11 mouse cellular contexts compared by ENCODE assay signal in genomic region chr12:86912335-86913093, GRCm38 (mm10). TPM values are rescaled to one million over a fixed set of nuclear protein-coding genes. Genes with fewer than 3 reads are reported as not detected.
A peak's percentile ranks its signal among the peaks of the same experiment; 100 is the strongest.
DNase-seq lines count a peak whose midpoint lies in the region; ATAC-seq and TF ChIP-seq lines count a peak whose summit lies in the region.
"Had no signal": no experiment of that assay in that cellular context is flagged by ENCODE, and none has a peak within 500 bp of the region (broad histone marks: within the 10 kb centered on the region; RNA-seq: fewer than 3 reads in every experiment).

No protein-coding gene starts in this region.

- no peak for TF ChIP-seq CTCF in layer of hippocampus, adult 2 months (conservative IDR thresholded peaks at IDR 0.05)
- TF ChIP-seq CTCF in kidney, adult 2 months (conservative IDR thresholded peaks at IDR 0.05; ENCODE audit: insufficient read depth, insufficient read length, low read depth, low read length), result no peak

- no peak overlapping the region for H3K9ac ChIP-seq in embryonic facial prominence, embryonic 12.5 days
- peak overlapping the region; percentile 49 for H3K9ac ChIP-seq in hindbrain, embryonic 16.5 days (ENCODE audit: low read depth, low read length)
- H3K9ac ChIP-seq in neural tube, embryonic 14.5 days (replicated peaks; ENCODE audit: low read depth, low read length), result no peak overlapping the region

- peaks cover 29% of the 10 kb centered on the region for H3K4me1 ChIP-seq in embryonic facial prominence, embryonic 12.5 days
- peaks cover 17% of the 10 kb centered on the region for H3K4me1 ChIP-seq in hindbrain, embryonic 16.5 days (ENCODE audit: control insufficient read depth, insufficient read depth, low read depth, low read length)
- peaks cover 18% of the 10 kb centered on the region for H3K4me1 ChIP-seq in neural tube, embryonic 14.5 days (ENCODE audit: control insufficient read depth, insufficient read depth, low read length)
- H3K4me1 ChIP-seq in kidney, adult 2 months (ENCODE audit: control insufficient read depth, insufficient read depth, low read length), result no peaks in the 10 kb centered on the region; the same call in 1 of the 2 replicates

- 0 out of 2 replicates have a peak, but pooled peaks cover 6% of the 10 kb centered on the region for H3K27me3 ChIP-seq in embryonic facial prominence, embryonic 12.5 days
- H3K27me3 ChIP-seq in hindbrain, embryonic 16.5 days (replicated peaks; ENCODE audit: control insufficient read depth, insufficient read depth, low read length), result no peaks in the 10 kb centered on the region
- no peaks in the 10 kb centered on the region for H3K27me3 ChIP-seq in neural tube, embryonic 14.5 days (ENCODE audit: control insufficient read depth, insufficient read depth, low read length)
- no peaks in the 10 kb centered on the region for H3K27me3 ChIP-seq in kidney, adult 2 months (replicated peaks; ENCODE audit: control insufficient read depth, insufficient read depth, low read length)

- no peaks in the 10 kb centered on the region for H3K9me3 ChIP-seq in embryonic facial prominence, embryonic 12.5 days
- H3K9me3 ChIP-seq in hindbrain, embryonic 16.5 days (ENCODE audit: control insufficient read depth, low read length), result no peaks in the 10 kb centered on the region
- H3K9me3 ChIP-seq in neural tube, embryonic 14.5 days (ENCODE audit: control insufficient read depth, low read length), result no peaks in the 10 kb centered on the region

- DNase-seq in layer of hippocampus, adult 2 months (ENCODE audit: low spot score in 2 of 2), result no peak
- no peak for DNase-seq in layer of hippocampus, adult 11-12 months (ENCODE audit: low spot score)
- DNase-seq in urinary bladder, postnatal 4 days (ENCODE audit: low spot score in 2 of 2), result no peak
- no peak for DNase-seq in urinary bladder, postnatal 25 days (ENCODE audit: low spot score)
- DNase-seq in kidney, adult 2 months, result no peak
- DNase-seq: cerebellum, adult 11-12 months; gastrocnemius, postnatal 10 days; thymus, postnatal 36 days had no signal

- WGBS in embryonic facial prominence, embryonic 12.5 days, result 5% methylated on average over 22 of the region's 22 CpGs
- WGBS in hindbrain, embryonic 16.5 days, result 7% methylated on average over 22 of the region's 22 CpGs
- WGBS in neural tube, embryonic 14.5 days, result 7% methylated on average over 22 of the region's 22 CpGs
- 13% methylated on average over 22 of the region's 22 CpGs for WGBS in kidney, adult 2 months

- TF ChIP-seq POLR2A in kidney, adult 2 months (IDR thresholded peaks at IDR 0.05; ENCODE audit: low read depth, low read length), result no peak

- ATAC-seq in embryonic facial prominence, embryonic 12.5 days (ENCODE audit: insufficient number of reproducible peaks, insufficient read depth, low FRiP score, low TSS enrichment), result no peak
- ATAC-seq in hindbrain, embryonic 16.5 days, result 0 out of 2 replicates have a peak, but pooled peaks have one; percentile 24
- ATAC-seq in neural tube, embryonic 14.5 days (ENCODE audit: low read depth), result 0 out of 2 replicates have a peak, but pooled peaks have one; percentile 15

- peak overlapping the region; percentile 89 for H3K27ac ChIP-seq in layer of hippocampus, adult 2 months
- 0 out of 2 replicates have a peak overlapping the region, but pooled peaks have one; percentile 54 for H3K27ac ChIP-seq in embryonic facial prominence, embryonic 12.5 days
- peak overlapping the region; percentile 85 for H3K27ac ChIP-seq in hindbrain, embryonic 16.5 days (ENCODE audit: low read depth, low read length)
- H3K27ac ChIP-seq in neural tube, embryonic 14.5 days (ENCODE audit: low read depth, low read length), result peak overlapping the region; percentile 87
- no peak overlapping the region for H3K27ac ChIP-seq in kidney, adult 2 months (ENCODE audit: insufficient read depth, low read depth, low read length)

- no peaks in the 10 kb centered on the region for H3K36me3 ChIP-seq in embryonic facial prominence, embryonic 12.5 days
- H3K36me3 ChIP-seq in hindbrain, embryonic 16.5 days (ENCODE audit: control insufficient read depth, insufficient read depth, low read length), result no peaks in the 10 kb centered on the region
- H3K36me3 ChIP-seq in neural tube, embryonic 14.5 days (ENCODE audit: control insufficient read depth, insufficient read depth, low read length), result no peaks in the 10 kb centered on the region
- H3K36me3 ChIP-seq in kidney, adult 2 months (ENCODE audit: control insufficient read depth, insufficient read depth, low read length), result no peaks in the 10 kb centered on the region

- H3K4me2 ChIP-seq in embryonic facial prominence, embryonic 12.5 days (replicated peaks), result peak overlapping the region; percentile 34
- H3K4me2 ChIP-seq in hindbrain, embryonic 16.5 days (ENCODE audit: low read length), result no peak overlapping the region
- H3K4me2 ChIP-seq in neural tube, embryonic 14.5 days (ENCODE audit: low read depth, low read length), result peak overlapping the region; percentile 21; the same call in 1 of the 2 replicates

- no peak overlapping the region for H3K4me3 ChIP-seq in layer of hippocampus, adult 2 months
- no peak overlapping the region for H3K4me3 ChIP-seq in embryonic facial prominence, embryonic 12.5 days
- H3K4me3 ChIP-seq in hindbrain, embryonic 16.5 days (ENCODE audit: low read length), result no peak overlapping the region
- H3K4me3 ChIP-seq in neural tube, embryonic 14.5 days (ENCODE audit: low read depth, low read length), result no peak overlapping the region
- H3K4me3 ChIP-seq in kidney, adult 2 months (ENCODE audit: insufficient read depth, low read depth, low read length), result no peak overlapping the region

RNA-seq across cellular contexts. Expression of gene Irf2bpl, which starts 27.9 kb away (rescaled TPM):
- 10 to 100 TPM; 69.8 to 70.2 TPM for total RNA-seq in layer of hippocampus, adult 2 months (2021)
- 53.9 and 59.2 TPM in 2 replicates for polyA plus RNA-seq in embryonic facial prominence, embryonic 12.5 days (2016; fragmentation: Nextera tagmentation; extraction: Ambion mirVana)
- 49.7 and 56.6 TPM in 2 replicates for polyA plus RNA-seq in hindbrain, embryonic 16.5 days (2015; fragmentation: Nextera tagmentation; extraction: Ambion mirVana)
- polyA plus RNA-seq in neural tube, embryonic 14.5 days (2014; fragmentation: Nextera tagmentation; extraction: Ambion mirVana), result 47.6 and 58.3 TPM in 2 replicates
- 22.0 and 27.8 TPM in 2 replicates for polyA plus RNA-seq in kidney, adult 2 months (2012; rRNA removed)

RNA-seq across cellular contexts. Expression of gene Cipc, which starts 34.3 kb away (rescaled TPM):
- 10 to 100 TPM; 73.4 to 83.6 TPM for total RNA-seq in layer of hippocampus, adult 2 months (2021)
- polyA plus RNA-seq in embryonic facial prominence, embryonic 12.5 days (2016; fragmentation: Nextera tagmentation; extraction: Ambion mirVana), result 29.2 and 31.9 TPM in 2 replicates
- polyA plus RNA-seq in hindbrain, embryonic 16.5 days (2015; fragmentation: Nextera tagmentation; extraction: Ambion mirVana), result 43.4 and 49.0 TPM in 2 replicates
- 51.7 and 54.2 TPM in 2 replicates for polyA plus RNA-seq in neural tube, embryonic 14.5 days (2014; fragmentation: Nextera tagmentation; extraction: Ambion mirVana)
- 28.8 and 34.2 TPM in 2 replicates for polyA plus RNA-seq in kidney, adult 2 months (2012; rRNA removed)
